Mouse (Mus musculus): Measurements from ENCODE around the gene Cox17. TPM values are rescaled to one million over a fixed set of nuclear protein-coding genes. Genes with fewer than 3 reads are reported as not detected.
A peak's percentile ranks its signal among the peaks of the same experiment; 100 is the strongest.
"Not testable (repeated sequence)": the region's sequence is repeated elsewhere in the genome, so short reads cannot be mapped to it uniquely, and the experiment has no call there.

The Cox17 gene
- polyA plus RNA-seq, 1 experiment from 2014 or later, result 147 TPM

DNA sequence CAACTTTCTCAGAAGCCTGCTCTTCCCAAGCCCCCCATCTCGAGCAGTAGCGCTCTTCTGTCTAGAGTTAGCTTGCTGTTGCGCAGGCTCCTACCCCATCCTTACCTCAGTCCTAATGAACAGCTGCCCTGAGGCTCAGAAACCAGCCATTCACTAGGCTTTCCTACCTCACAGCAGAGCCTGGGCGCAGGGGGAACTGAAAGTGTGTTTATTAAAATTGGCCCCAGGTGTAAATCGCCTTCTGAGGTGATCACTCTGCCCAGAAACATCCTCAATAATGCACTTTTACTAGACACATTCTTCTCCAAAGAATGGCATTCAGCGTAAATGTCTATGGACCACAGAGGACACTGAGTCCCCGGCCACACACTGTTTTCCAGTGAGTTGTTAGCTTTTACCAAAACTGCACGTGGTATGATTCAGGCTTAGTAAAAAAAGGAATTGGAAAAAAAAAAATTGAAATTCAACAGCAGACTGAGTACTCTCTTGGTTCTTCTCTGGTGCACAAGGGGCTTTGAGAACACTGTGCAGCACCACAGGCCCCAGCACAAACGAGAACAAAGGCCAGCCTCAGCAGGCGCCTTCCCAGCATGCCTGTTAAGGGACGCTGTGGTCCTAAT lies 19.9 kb upstream of the Cox17 start:
- Histone ChIP-seq H3K9me3 (replicated peaks) (no peaks in the 10 kb centered on the region), H3K4me3 (no peak overlapping the region), H3K4me2 (no peak overlapping the region), H3K27me3 (no peaks in the 10 kb centered on the region), H3K27ac (no peak overlapping the region), H3K9ac (no peak overlapping the region), H3K36me3 (ENCODE audit: poor library complexity, severe bottlenecking) (no peaks in the 10 kb centered on the region), H3K4me1 (no peaks in the 10 kb centered on the region)
- 84% methylated on average over 11 of the region's 11 CpGs for WGBS
- no peak for ATAC-seq

DNA sequence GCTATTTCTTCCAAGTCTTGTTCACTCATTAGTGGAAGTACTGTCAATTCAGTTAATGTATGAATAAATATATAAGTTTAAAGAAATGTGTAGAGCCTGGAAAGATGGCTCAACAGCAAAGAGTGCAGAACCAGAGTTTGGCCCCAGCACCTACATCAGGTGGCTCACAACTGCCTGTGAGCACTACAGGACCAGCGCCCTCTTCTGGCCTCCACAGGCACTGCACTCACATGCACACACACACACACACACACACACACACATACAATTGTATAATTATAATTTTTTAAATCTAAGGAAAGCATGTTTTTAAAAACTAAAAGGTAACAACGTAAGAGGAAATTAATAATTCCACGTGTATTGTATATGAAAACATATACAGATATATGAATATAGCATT lies 17.5 kb upstream of the Cox17 start:
- no peak for ATAC-seq
- Histone ChIP-seq H3K27ac (no peak overlapping the region), H3K4me3 (no peak overlapping the region), H3K36me3 (ENCODE audit: poor library complexity, severe bottlenecking) (no peaks in the 10 kb centered on the region), H3K27me3 (no peaks in the 10 kb centered on the region), H3K9ac (no peak overlapping the region), H3K9me3 (replicated peaks) (no peaks in the 10 kb centered on the region), H3K4me2 (no peak overlapping the region), H3K4me1 (no peaks in the 10 kb centered on the region)
- WGBS, result 94% methylated on average over 3 of the region's 3 CpGs

- no peak overlapping the region for H3K9ac ChIP-seq
- 44% methylated on average over 6 of the region's 6 CpGs for WGBS
- H3K27ac ChIP-seq, result no peak overlapping the region
- H3K36me3 ChIP-seq (ENCODE audit: poor library complexity, severe bottlenecking), result no peaks in the 10 kb centered on the region
- H3K9me3 ChIP-seq (replicated peaks), result no peaks in the 10 kb centered on the region
- ATAC-seq, result no peak
- H3K27me3 ChIP-seq, result no peaks in the 10 kb centered on the region
- H3K4me2 ChIP-seq, result no peak overlapping the region
- H3K4me1 ChIP-seq, result no peaks in the 10 kb centered on the region
- no peak overlapping the region for H3K4me3 ChIP-seq
Observed at GRCm38 (mm10) chr16:38334431-38334830, 12.4 kb upstream of the Cox17 start.

DNA sequence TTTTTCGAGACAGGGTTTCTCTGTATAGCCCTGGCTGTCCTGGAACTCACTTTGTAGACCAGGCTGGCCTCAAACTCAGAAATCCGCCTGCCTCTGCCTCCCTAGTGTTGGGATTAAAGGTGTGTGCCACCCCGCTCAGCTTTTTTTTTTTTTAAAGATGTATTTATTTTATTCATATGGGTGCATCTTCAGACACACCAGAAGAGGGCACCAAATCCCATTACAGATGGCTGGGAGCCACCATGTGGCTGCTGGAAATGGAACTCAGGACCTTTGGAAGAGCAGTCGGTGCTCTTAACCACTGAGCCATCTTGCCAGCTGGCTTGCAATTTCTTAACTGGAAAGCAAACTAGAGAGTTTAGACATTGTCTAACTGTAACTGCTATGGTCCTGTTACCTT lies 8.7 kb upstream of the Cox17 start:
- not testable (repeated sequence) for H3K9me3 ChIP-seq (replicated peaks); H3K4me3 ChIP-seq; H3K4me1 ChIP-seq; H3K27ac ChIP-seq; H3K27me3 ChIP-seq; H3K36me3 ChIP-seq (ENCODE audit: poor library complexity, severe bottlenecking); H3K9ac ChIP-seq; H3K4me2 ChIP-seq; ATAC-seq
- 86% methylated on average over 4 of the region's 4 CpGs for WGBS

DNA sequence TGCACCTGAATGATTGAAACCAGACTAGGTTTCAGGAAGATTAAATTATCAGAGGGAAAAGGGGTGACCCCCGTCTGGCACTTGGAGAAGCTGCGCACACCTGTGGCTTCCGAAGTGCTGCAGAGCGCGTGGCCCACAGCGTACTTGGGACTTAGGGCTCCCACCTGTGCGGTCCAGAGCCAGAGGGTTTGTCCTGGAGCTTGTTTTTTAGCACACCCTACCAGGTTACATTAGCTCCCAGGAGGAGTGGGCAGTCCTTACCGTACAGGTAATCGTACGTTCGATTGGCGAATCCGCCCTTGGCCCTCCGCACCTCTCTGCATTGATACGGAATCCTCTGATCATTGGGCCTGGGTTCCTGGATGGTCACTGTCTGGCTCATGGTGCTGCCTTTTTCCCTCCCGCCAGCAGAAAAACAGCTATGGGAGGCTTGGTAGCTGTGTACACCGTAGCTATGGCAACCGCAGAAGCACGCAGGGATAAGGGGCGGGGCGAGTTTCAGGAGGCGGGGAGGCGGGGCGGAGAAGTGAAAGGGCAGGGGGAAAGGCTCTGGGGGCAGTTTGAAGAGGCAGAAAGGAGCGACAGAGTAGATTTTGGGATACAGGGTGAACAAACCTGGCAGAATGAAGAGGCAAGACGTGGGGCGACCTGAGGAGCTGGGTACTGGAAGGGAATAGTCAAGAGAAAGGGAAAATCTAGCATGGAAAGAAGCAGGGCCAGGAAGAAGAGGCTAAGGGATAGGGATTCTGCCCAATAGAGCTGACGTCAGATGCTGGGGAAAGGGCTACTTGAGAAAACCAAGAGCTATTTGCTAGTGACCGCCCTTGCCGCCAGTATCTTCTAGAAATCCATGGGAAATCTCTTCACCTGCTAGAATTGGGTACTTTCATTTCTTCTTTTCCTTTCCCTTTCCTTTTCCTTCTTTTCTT lies 5.1 kb upstream of the Cox17 start, which contains the start of gene Maats1:
Gene Maats1, minus strand, starts transcription at position 748 of the 929 bp plus-strand sequence.
- WGBS, result 10% methylated on average over 30 of the region's 30 CpGs
- Histone ChIP-seq H3K27ac (no peak within 1 kb of the TSS), H3K9ac (peak within 1 kb of the TSS; percentile 68), H3K9me3 (replicated peaks) (no peaks in the 10 kb centered on the region), H3K4me1 (peaks cover 9% of the 10 kb centered on the region; the same call in 1 of the 2 replicates), H3K4me3 (peak within 1 kb of the TSS; percentile 41), H3K4me2 (peak within 1 kb of the TSS; percentile 70), H3K36me3 (ENCODE audit: poor library complexity, severe bottlenecking) (no peaks in the 10 kb centered on the region), H3K27me3 (no peaks in the 10 kb centered on the region)
- peak; percentile 95 for ATAC-seq

DNA sequence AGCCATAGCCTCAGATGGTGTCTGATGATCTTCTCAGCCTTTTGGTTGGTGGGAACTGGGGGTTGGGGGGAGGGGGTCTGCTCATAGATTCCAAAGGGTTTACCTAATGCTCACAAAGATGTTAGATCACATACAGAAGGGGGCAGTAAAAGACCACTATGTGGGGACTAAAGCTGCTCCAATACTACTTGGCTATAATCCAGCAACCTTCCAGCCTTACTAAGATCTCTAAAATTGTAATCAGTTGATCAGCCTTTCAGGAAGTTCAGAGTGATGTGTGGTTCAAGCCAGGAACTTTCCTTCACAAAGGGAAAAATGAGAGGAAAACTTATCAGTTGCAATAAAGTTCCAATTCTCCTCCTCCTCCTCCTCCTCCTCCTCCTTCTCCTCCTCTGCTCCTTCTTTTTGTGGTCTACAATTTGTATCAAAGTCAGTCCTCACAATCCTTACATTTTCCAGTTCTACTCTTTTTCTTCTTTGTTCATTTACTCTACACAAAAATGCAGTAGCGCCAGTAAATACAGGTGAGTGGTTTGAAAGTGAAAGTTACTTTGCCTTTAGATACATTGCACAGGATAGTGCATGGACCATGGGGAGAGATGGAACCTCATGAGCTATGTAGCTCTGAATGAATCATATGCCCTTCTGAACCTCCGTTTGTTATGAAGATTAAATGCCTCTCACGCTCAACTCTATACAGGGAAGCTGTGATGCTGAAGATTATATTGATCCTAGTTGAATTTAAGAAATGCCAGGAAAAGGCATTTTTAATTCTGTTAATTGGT lies 1.7 kb upstream of the Cox17 start:
- H3K4me2 ChIP-seq, result no peak overlapping the region
- no peak for ATAC-seq
- H3K27me3 ChIP-seq, result no peaks in the 10 kb centered on the region
- peaks cover 20% of the 10 kb centered on the region for H3K4me1 ChIP-seq
- no peak overlapping the region for H3K4me3 ChIP-seq
- H3K27ac ChIP-seq, result no peak overlapping the region
- H3K36me3 ChIP-seq (ENCODE audit: poor library complexity, severe bottlenecking), result peaks cover 11% of the 10 kb centered on the region
- WGBS, result 88% methylated on average over 3 of the region's 3 CpGs
- no peaks in the 10 kb centered on the region for H3K9me3 ChIP-seq (replicated peaks)
- no peak overlapping the region for H3K9ac ChIP-seq

DNA sequence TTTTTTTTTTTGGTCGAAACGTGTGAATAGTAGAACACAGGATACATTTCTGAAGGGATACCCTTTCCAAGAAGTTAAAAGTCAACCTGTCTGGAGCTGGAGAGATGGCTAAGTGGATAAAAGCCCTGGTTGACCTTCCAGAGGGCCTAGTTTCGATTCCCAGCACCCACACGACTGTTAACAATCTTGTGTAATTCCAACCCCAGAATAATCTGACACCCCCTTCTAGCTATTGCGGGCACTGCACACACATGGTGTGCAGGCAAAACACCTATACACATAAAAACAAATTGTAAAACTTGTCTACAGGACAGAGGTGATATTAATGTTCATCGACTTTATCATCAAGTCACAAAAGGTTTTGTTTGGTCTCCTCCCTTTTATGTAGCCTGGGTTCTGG lies 797 bp downstream of the Cox17 start:
- Histone ChIP-seq H3K9ac (peak overlapping the region; percentile 90), H3K36me3 (ENCODE audit: poor library complexity, severe bottlenecking) (peaks cover 32% of the 10 kb centered on the region), H3K27ac (no peak overlapping the region), H3K4me2 (peak overlapping the region; percentile 75), H3K27me3 (no peaks in the 10 kb centered on the region), H3K4me3 (peak overlapping the region; percentile 94), H3K4me1 (peaks cover 10% of the 10 kb centered on the region), H3K9me3 (replicated peaks) (no peaks in the 10 kb centered on the region)
- no peak for ATAC-seq
- 63% methylated on average over 6 of the region's 6 CpGs for WGBS

GRCm38 (mm10) chr16:38348217-38348761 lies 1.5 kb downstream of the Cox17 start:
- H3K4me2 ChIP-seq, result no peak overlapping the region
- no peaks in the 10 kb centered on the region for H3K27me3 ChIP-seq
- peaks cover 32% of the 10 kb centered on the region for H3K36me3 ChIP-seq (ENCODE audit: poor library complexity, severe bottlenecking)
- peaks cover 10% of the 10 kb centered on the region for H3K4me1 ChIP-seq
- no peak overlapping the region for H3K27ac ChIP-seq
- no peak overlapping the region for H3K4me3 ChIP-seq
- 92% methylated on average over 9 of the region's 9 CpGs for WGBS
- no peak overlapping the region for H3K9ac ChIP-seq
- H3K9me3 ChIP-seq (replicated peaks), result no peaks in the 10 kb centered on the region
- no peak for ATAC-seq

DNA sequence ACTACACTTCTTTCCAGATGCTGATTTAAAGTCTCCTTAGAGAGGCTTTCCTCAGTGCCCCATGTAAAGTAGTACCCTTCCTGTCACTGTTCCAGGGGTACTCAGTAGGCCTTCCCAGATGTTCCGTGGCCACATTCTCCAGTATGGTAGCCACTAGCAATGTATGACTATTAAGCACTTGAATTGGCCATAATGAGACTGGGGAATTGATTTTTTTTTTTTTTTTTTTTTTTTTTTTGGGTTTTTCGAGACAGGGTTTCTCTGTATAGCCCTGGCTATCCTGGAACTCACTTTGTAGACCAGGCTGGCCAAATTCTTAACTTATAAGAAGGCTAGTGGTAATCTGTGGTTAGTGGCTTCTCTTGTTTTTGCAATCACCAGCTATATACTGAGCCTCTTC lies 3.1 kb downstream of the Cox17 start:
- Histone ChIP-seq H3K9ac (no peak overlapping the region), H3K4me2 (no peak overlapping the region), H3K27me3 (no peaks in the 10 kb centered on the region), H3K4me3 (no peak overlapping the region), H3K36me3 (ENCODE audit: poor library complexity, severe bottlenecking) (peaks cover 35% of the 10 kb centered on the region), H3K4me1 (peaks cover 10% of the 10 kb centered on the region), H3K9me3 (replicated peaks) (no peaks in the 10 kb centered on the region), H3K27ac (no peak overlapping the region)
- WGBS, result 91% methylated on average over 2 of the region's 2 CpGs
- ATAC-seq, result no peak

- Histone ChIP-seq H3K36me3 (ENCODE audit: poor library complexity, severe bottlenecking) (peaks cover 35% of the 10 kb centered on the region), H3K27ac (no peak overlapping the region), H3K4me3 (no peak overlapping the region), H3K27me3 (no peaks in the 10 kb centered on the region), H3K4me2 (no peak overlapping the region), H3K9ac (no peak overlapping the region), H3K4me1 (peaks cover 10% of the 10 kb centered on the region), H3K9me3 (replicated peaks) (no peaks in the 10 kb centered on the region)
- ATAC-seq, result no peak
- 92% methylated on average over 7 of the region's 7 CpGs for WGBS
Observed at GRCm38 (mm10) chr16:38350361-38350855, 3.6 kb downstream of the Cox17 start.

DNA sequence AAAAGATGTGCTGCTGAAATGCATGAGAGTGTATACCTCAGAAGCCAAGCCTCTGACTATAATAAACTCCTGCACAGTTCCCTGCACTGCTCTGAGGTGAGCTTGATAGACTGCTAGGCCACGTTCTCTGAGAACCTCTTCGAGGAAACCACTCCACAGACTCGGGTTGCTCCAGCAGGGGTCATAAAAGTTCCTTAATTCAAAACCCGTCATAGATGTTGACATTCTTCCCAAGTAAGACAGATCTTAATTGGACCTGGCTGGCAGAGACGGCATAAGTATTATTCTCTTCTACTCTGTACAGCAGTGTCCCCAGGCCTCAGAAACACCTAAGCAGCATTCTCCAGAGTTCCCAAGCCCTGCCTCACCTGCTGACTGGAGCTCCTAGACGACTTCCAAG lies 4.1 kb downstream of the Cox17 start:
- Histone ChIP-seq H3K4me2 (no peak overlapping the region), H3K27me3 (no peaks in the 10 kb centered on the region), H3K4me1 (peaks cover 10% of the 10 kb centered on the region), H3K27ac (no peak overlapping the region), H3K36me3 (ENCODE audit: poor library complexity, severe bottlenecking) (peaks cover 35% of the 10 kb centered on the region), H3K9ac (no peak overlapping the region), H3K9me3 (replicated peaks) (no peaks in the 10 kb centered on the region), H3K4me3 (no peak overlapping the region)
- 87% methylated on average over 6 of the region's 6 CpGs for WGBS
- no peak for ATAC-seq
